Mouse (Mus musculus): ENCODE data around the gene Gm42421. TPM values are rescaled to one million over a fixed set of nuclear protein-coding genes. Genes with fewer than 3 reads are reported as not detected.

The Gm42421 gene
- 0.69 and 0.87 TPM in 2 replicates for polyA plus RNA-seq (2014; fragmentation: Nextera tagmentation; extraction: Ambion mirVana)

DNA sequence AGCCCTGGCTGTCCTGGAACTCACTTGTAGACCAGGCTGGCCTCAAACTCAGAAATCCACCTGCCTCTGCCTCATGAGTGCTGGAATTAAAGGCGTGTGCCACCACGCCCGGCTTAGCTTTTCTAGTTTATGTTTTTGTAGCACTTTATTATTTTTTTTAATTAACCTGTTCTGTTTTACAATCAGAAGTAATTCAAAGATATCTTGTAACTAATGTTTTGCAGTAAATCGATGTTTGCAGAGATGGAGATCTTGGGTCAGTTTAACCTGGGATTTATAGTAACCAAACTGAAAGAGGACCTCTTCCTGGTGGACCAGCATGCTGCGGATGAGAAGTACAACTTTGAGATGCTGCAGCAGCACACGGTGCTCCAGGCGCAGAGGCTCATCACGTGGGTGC is at the start of gene Gm42421:
Gene Gm42421 (plus strand): TSS at position 301 of the 400 bp plus-strand sequence.
- Histone ChIP-seq H3K27me3 (ENCODE audit: control insufficient read depth, insufficient read depth, low read length) (no peaks in the 10 kb centered on the region), H3K4me1 (ENCODE audit: control insufficient read depth, insufficient read depth, low read length) (no peaks in the 10 kb centered on the region), H3K4me2 (ENCODE audit: low read depth, severe bottlenecking) (no peak within 1 kb of the TSS), H3K27ac (replicated peaks; ENCODE audit: low read depth, low read length) (no peak within 1 kb of the TSS), H3K9ac (ENCODE audit: low read length) (no peak within 1 kb of the TSS), H3K9me3 (ENCODE audit: control insufficient read depth, low read length) (no peaks in the 10 kb centered on the region), H3K4me3 (ENCODE audit: low read depth, low read length) (no peak within 1 kb of the TSS), H3K36me3 (ENCODE audit: control insufficient read depth, insufficient read depth, low read length) (peaks cover 22% of the 10 kb centered on the region)
- 94% methylated on average over 8 of the region's 8 CpGs for WGBS
- no peak for ATAC-seq (ENCODE audit: insufficient number of reproducible peaks, low FRiP score, low TSS enrichment, low read depth)
- DNase-seq (ENCODE audit: low spot score) = no peak

DNA sequence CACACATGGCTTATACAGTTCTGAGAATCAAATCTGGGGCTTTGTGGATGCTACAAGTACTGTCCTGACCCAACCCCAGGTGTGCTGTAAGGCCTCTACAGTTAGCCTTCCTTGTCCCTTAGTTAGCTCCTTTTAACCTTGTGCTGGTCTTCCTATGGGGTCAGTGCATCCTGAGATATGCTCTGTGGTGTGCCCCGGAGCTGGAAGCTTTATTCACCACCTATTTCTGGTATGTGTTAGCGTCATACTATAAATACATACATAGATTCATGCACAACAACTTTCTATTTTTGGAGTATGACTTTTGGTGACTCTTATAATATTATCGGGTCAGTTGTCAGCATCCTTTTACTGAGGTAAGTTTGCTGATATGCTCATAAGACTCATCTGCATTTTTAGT is 42.7 kb upstream of the Gm42421 start:
- Histone ChIP-seq H3K27ac (replicated peaks; ENCODE audit: low read depth, low read length) (no peak overlapping the region), H3K4me2 (ENCODE audit: low read depth, severe bottlenecking) (no peak overlapping the region), H3K9ac (ENCODE audit: low read length) (no peak overlapping the region), H3K9me3 (ENCODE audit: control insufficient read depth, low read length) (no peaks in the 10 kb centered on the region), H3K4me3 (ENCODE audit: low read depth, low read length) (no peak overlapping the region), H3K27me3 (ENCODE audit: control insufficient read depth, insufficient read depth, low read length) (no peaks in the 10 kb centered on the region), H3K4me1 (ENCODE audit: control insufficient read depth, insufficient read depth, low read length) (no peaks in the 10 kb centered on the region), H3K36me3 (ENCODE audit: control insufficient read depth, insufficient read depth, low read length) (peaks cover 30% of the 10 kb centered on the region)
- no peak for ATAC-seq (ENCODE audit: insufficient number of reproducible peaks, low FRiP score, low TSS enrichment, low read depth)
- WGBS = 95% methylated on average over 3 of the region's 3 CpGs
- DNase-seq (ENCODE audit: low spot score) = no peak

DNA sequence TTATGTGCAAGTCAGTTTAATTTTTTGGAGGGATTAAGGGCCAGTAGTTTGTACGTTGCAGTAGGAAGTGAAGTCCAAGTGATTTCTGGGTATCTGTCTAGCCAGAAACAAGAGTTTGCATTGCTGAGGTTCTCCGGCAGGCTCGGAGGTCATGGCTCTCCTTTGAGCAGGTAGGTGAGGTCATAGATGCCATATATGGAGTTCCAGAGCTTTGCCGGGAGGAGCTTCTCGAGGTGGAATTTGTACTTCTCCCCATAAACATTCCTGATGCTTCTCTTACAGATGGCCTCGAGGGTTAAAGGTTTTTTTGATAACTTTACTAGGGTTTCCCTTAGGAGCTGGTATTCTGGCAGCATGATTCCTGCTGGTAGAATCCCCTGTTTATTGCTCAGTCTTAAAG is 37.2 kb upstream of the Gm42421 start:
- Histone ChIP-seq H3K9me3 (ENCODE audit: control insufficient read depth, low read length) (no peaks in the 10 kb centered on the region), H3K4me3 (ENCODE audit: low read depth, low read length) (no peak overlapping the region), H3K27ac (replicated peaks; ENCODE audit: low read depth, low read length) (no peak overlapping the region), H3K27me3 (ENCODE audit: control insufficient read depth, insufficient read depth, low read length) (no peaks in the 10 kb centered on the region), H3K4me1 (ENCODE audit: control insufficient read depth, insufficient read depth, low read length) (no peaks in the 10 kb centered on the region), H3K9ac (ENCODE audit: low read length) (no peak overlapping the region), H3K36me3 (ENCODE audit: control insufficient read depth, insufficient read depth, low read length) (peaks cover 13% of the 10 kb centered on the region), H3K4me2 (ENCODE audit: low read depth, severe bottlenecking) (no peak overlapping the region)
- DNase-seq (ENCODE audit: low spot score) = no peak
- 75% methylated on average over 6 of the region's 6 CpGs for WGBS
- ATAC-seq (ENCODE audit: insufficient number of reproducible peaks, low FRiP score, low TSS enrichment, low read depth) = no peak

DNA sequence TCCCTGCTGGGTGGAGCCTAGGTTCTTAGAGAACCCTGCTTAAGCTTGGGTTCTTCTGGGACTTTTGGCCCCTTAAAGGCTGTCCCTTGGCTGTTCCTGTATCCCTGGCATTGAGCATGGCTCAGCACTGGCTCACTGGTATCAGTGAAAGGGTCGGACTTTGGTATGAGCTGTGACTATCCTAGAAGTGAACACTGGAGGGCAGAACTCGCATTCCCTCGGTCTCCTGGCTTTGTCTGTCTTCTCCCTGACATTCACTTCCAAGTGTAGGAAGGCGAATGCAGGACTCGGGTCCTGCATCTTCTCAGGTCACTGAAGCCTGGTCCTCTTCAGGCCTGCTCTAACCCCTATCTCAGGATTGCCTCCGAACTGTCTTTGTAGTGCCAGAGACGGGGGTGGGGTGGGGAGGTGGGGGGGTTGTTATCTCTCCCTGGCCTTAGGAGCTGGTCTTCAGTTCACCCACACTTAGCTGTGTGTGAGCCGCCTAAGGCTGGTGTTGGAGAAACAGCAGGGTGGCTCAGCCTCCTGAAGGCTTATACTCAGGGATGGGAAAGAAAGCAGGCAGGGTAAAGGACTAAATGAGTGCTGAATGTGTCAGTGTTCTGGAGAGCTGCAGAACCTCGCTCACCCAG is 35.6 kb upstream of the Gm42421 start:
- no peak overlapping the region for H3K4me2 ChIP-seq (ENCODE audit: low read depth, severe bottlenecking)
- H3K27me3 ChIP-seq (ENCODE audit: control insufficient read depth, insufficient read depth, low read length) = no peaks in the 10 kb centered on the region
- DNase-seq (ENCODE audit: low spot score) = no peak
- H3K4me3 ChIP-seq (ENCODE audit: low read depth, low read length) = no peak overlapping the region
- ATAC-seq (ENCODE audit: insufficient number of reproducible peaks, low FRiP score, low TSS enrichment, low read depth) = no peak
- 77% methylated on average over 9 of the region's 9 CpGs for WGBS
- no peaks in the 10 kb centered on the region for H3K9me3 ChIP-seq (ENCODE audit: control insufficient read depth, low read length)
- peaks cover 7% of the 10 kb centered on the region; the same call in 1 of the 2 replicates for H3K36me3 ChIP-seq (ENCODE audit: control insufficient read depth, insufficient read depth, low read length)
- no peaks in the 10 kb centered on the region for H3K4me1 ChIP-seq (ENCODE audit: control insufficient read depth, insufficient read depth, low read length)
- H3K27ac ChIP-seq (replicated peaks; ENCODE audit: low read depth, low read length) = no peak overlapping the region
- H3K9ac ChIP-seq (ENCODE audit: low read length) = no peak overlapping the region

DNA sequence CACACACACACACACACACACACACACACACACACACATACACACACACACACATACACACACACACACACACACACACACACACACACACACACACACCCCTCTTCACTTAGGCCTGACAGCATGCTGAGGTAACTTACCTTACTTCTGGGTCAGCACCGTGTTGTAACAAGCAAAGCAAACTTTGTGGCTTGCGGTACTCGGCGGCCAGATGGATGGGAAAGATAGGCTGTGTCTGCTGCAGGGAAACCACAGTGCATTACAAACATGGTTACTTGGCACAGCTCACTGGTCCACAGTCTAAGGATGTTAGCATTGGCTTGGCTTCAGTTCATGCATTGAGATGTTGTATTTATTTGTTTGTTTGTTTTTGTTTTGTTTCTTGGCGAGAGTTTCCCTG is 34.6 kb upstream of the Gm42421 start:
- WGBS = 81% methylated on average over 5 of the region's 5 CpGs
- DNase-seq (ENCODE audit: low spot score) = no peak
- peaks cover 9% of the 10 kb centered on the region; the same call in 1 of the 2 replicates for H3K36me3 ChIP-seq (ENCODE audit: control insufficient read depth, insufficient read depth, low read length)

DNA sequence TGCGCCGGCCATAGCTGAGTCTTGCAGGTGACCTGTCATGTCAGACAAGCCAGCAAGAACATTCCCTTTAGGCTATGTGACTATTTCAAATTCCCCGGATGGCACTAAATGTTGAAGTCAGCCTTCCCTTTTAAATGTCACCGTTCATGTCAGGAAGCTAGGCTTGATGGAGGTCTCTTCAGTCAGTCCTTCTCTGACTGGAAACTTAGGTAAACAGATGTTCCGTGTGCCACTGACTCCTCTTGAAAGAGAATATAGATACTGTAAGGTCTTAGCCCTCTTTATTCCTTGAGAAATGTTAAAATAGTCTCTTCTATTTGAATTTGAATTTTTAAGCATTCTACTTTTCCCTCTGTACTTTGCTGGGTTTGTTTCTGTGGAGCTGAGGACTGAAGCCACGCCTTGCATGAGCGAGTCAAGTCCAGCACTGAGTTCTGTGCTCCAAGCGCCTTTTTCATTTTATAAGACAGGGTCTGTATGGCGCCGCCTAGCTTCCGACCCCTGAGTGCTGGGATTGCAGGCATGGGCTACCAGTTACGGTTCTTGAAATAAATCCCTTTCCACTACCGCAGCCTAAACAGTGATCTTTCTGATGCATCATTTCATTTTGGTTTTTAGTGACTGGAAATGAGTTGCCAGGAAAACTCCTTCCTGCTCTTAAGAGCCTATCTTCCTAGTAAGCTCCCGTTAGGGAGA is 30.2 kb upstream of the Gm42421 start, which contains the start of gene Ankrd61:
Gene Ankrd61 (minus strand): TSS at position 51 of the 696 bp plus-strand sequence.
- DNase-seq (ENCODE audit: low spot score) = no peak
- WGBS = 86% methylated on average over 14 of the region's 14 CpGs
- peaks cover 16% of the 10 kb centered on the region for H3K36me3 ChIP-seq (ENCODE audit: control insufficient read depth, insufficient read depth, low read length)

More for the DNA sequence above, 34.6 kb upstream of the Gm42421 start:
- Histone ChIP-seq H3K9ac (ENCODE audit: low read length) (no peak overlapping the region), H3K27me3 (ENCODE audit: control insufficient read depth, insufficient read depth, low read length) (no peaks in the 10 kb centered on the region), H3K4me2 (ENCODE audit: low read depth, severe bottlenecking) (no peak overlapping the region), H3K9me3 (ENCODE audit: control insufficient read depth, low read length) (no peaks in the 10 kb centered on the region), H3K27ac (replicated peaks; ENCODE audit: low read depth, low read length) (no peak overlapping the region), H3K4me3 (ENCODE audit: low read depth, low read length) (no peak overlapping the region), H3K4me1 (ENCODE audit: control insufficient read depth, insufficient read depth, low read length) (no peaks in the 10 kb centered on the region)
- ATAC-seq (ENCODE audit: insufficient number of reproducible peaks, low FRiP score, low TSS enrichment, low read depth) = no peak

DNA sequence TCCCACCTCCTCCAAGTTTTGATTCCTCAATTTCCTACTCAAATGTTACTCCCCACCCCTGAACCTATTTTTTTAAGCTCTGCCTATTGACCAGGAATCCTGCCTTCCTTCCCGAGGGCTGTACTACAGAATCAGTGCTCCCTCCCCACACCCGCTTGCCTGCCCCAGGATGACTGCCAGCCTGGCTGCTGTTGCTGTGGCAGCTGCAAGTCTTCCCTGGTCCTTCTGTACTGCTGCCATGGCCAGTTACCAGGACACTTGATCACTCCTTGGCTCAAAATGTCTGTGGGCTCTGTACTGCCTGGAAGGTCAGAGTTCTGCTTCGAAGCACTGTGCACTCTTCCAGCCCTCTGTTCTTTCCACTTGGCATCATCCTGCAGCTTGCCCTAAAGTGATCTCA is 25.9 kb upstream of the Gm42421 start:
- Histone ChIP-seq H3K9me3 (ENCODE audit: control insufficient read depth, low read length) (no peaks in the 10 kb centered on the region), H3K4me3 (ENCODE audit: low read depth, low read length) (no peak overlapping the region), H3K36me3 (ENCODE audit: control insufficient read depth, insufficient read depth, low read length) (peaks cover 26% of the 10 kb centered on the region), H3K4me2 (ENCODE audit: low read depth, severe bottlenecking) (no peak overlapping the region), H3K4me1 (ENCODE audit: control insufficient read depth, insufficient read depth, low read length) (no peaks in the 10 kb centered on the region), H3K9ac (ENCODE audit: low read length) (no peak overlapping the region), H3K27me3 (ENCODE audit: control insufficient read depth, insufficient read depth, low read length) (no peaks in the 10 kb centered on the region), H3K27ac (replicated peaks; ENCODE audit: low read depth, low read length) (no peak overlapping the region)
- DNase-seq (ENCODE audit: low spot score) = no peak
- no peak for ATAC-seq (ENCODE audit: insufficient number of reproducible peaks, low FRiP score, low TSS enrichment, low read depth)
- 90% methylated on average over 3 of the region's 3 CpGs for WGBS

More for the DNA sequence above, 30.2 kb upstream of the Gm42421 start, which contains the start of gene Ankrd61:
- H3K4me2 ChIP-seq (ENCODE audit: low read depth, severe bottlenecking) = no peak within 1 kb of the TSS
- H3K27ac ChIP-seq (replicated peaks; ENCODE audit: low read depth, low read length) = no peak within 1 kb of the TSS
- H3K9ac ChIP-seq (ENCODE audit: low read length) = no peak within 1 kb of the TSS
- H3K4me1 ChIP-seq (ENCODE audit: control insufficient read depth, insufficient read depth, low read length) = no peaks in the 10 kb centered on the region
- H3K9me3 ChIP-seq (ENCODE audit: control insufficient read depth, low read length) = no peaks in the 10 kb centered on the region
- H3K4me3 ChIP-seq (ENCODE audit: low read depth, low read length) = no peak within 1 kb of the TSS
- H3K27me3 ChIP-seq (ENCODE audit: control insufficient read depth, insufficient read depth, low read length) = no peaks in the 10 kb centered on the region
- no peak for ATAC-seq (ENCODE audit: insufficient number of reproducible peaks, low FRiP score, low TSS enrichment, low read depth)

DNA sequence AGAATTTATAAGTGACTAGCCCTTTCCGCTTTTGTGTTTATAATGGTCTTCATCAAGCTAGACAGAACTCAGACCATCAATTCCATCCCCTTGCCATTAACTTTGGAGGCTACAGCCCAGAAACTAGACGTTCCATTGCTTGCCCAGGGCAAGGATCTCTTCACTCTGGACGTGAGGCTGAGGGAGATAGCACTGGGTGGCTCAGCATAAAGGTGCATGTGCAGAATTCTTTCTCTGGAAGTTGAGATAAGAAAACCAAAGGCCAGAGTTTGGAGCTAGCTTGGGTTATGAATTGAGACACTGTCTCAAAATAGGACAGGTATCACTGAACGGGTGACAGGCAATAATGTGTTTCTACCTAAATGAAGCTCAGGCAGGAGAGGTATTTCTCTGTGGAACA is 24.2 kb upstream of the Gm42421 start:
- 88% methylated on average over 4 of the region's 4 CpGs for whole genome bisulfite sequencing
- ATAC-seq (ENCODE audit: insufficient number of reproducible peaks, low FRiP score, low TSS enrichment, low read depth) = no peak

More for the DNA sequence above, 24.2 kb upstream of the Gm42421 start:
- Histone ChIP-seq H3K4me1 (ENCODE audit: control insufficient read depth, insufficient read depth, low read length) (peaks cover 3% of the 10 kb centered on the region; the same call in 1 of the 2 replicates), H3K4me2 (ENCODE audit: low read depth, severe bottlenecking) (no peak overlapping the region), H3K9ac (ENCODE audit: low read length) (no peak overlapping the region), H3K27ac (replicated peaks; ENCODE audit: low read depth, low read length) (no peak overlapping the region), H3K9me3 (ENCODE audit: control insufficient read depth, low read length) (no peaks in the 10 kb centered on the region), H3K4me3 (ENCODE audit: low read depth, low read length) (no peak overlapping the region), H3K27me3 (ENCODE audit: control insufficient read depth, insufficient read depth, low read length) (no peaks in the 10 kb centered on the region), H3K36me3 (ENCODE audit: control insufficient read depth, insufficient read depth, low read length) (peaks cover 22% of the 10 kb centered on the region)
- no peak for DNase-seq (ENCODE audit: low spot score)

Data from limb, embryonic 11.5 days (tissue).